Mouse (Mus musculus) small intestine, adult 2 months (tissue): Measurements from ENCODE around the gene Ush1g. TPM values are rescaled to one million over a fixed set of nuclear protein-coding genes. Genes with fewer than 3 reads are reported as not detected.
A peak's percentile ranks its signal among the peaks of the same experiment; 100 is the strongest.

Experiments
- H3K27ac ChIP-seq: fragments of 200-500 bp; 2 replicates; pipeline ENCODE4 v1.5.1; 2012; ENCODE audit warnings: low read depth, low read length, control low read depth, inconsistent platforms; ENCODE audit not compliant: insufficient read depth
- H3K27me3 ChIP-seq: fragments of 200-500 bp; 2 replicates; pipeline ENCODE4 v1.6.1; 2012; ENCODE audit warnings: mild to moderate bottlenecking, moderate library complexity, low read length, inconsistent platforms; ENCODE audit not compliant: control insufficient read depth, insufficient read depth
- H3K36me3 ChIP-seq: fragments of 200-500 bp; 2 replicates; pipeline ENCODE4 v1.6.1; 2012; ENCODE audit warnings: mild to moderate bottlenecking, low read length, control low read depth, inconsistent platforms; ENCODE audit not compliant: control insufficient read depth, insufficient read depth
- H3K4me1 ChIP-seq: fragments of 200-500 bp; 2 replicates; pipeline ENCODE4 v1.6.1; 2012; ENCODE audit warnings: low read length, inconsistent platforms, mixed read lengths; ENCODE audit not compliant: control insufficient read depth, insufficient read depth, insufficient read length
- H3K4me3 ChIP-seq: fragments of 200-500 bp; 2 replicates; pipeline ENCODE4 v1.5.1; 2012; ENCODE audit warnings: low read depth, mild to moderate bottlenecking, control low read depth, inconsistent platforms, low read length, moderate library complexity
- CTCF ChIP-seq: fragments of 200-500 bp; IDR thresholded peaks from 2 replicates; pipeline ENCODE4 v1.5.1; 2012; ENCODE audit warnings: low read depth, mild to moderate bottlenecking, control low read depth, inconsistent platforms, low read length, moderate library complexity, mixed read lengths; ENCODE audit not compliant: insufficient replicate concordance, insufficient read length; ENCODE audit errors: extremely low read depth
- POLR2A ChIP-seq: fragments of 200-500 bp; IDR thresholded peaks from 2 replicates; pipeline ENCODE4 v1.6.1; 2012; ENCODE audit warnings: low read depth, mild to moderate bottlenecking, control low read depth, inconsistent platforms, low read length, moderate library complexity
- WGBS: fragments of 180-500 bp; shearing (Covaris S2); methylation state at CpG from one replicate; pipeline ENCODE4 v1.1.7; 2018; 5-methylcytosine and 5-hydroxymethylcytosine counted together
- polyA plus RNA-seq: library from polyadenylated mRNA; depleted of rRNA; stranded (reverse); fragments of >200 nt; gene quantifications from 2 replicates; pipeline ENCODE4 v1.2.3, GENCODE M21; 2012

Gene Ush1g
- polyA plus RNA-seq, 1 experiment: 0.08 TPM

DNA sequence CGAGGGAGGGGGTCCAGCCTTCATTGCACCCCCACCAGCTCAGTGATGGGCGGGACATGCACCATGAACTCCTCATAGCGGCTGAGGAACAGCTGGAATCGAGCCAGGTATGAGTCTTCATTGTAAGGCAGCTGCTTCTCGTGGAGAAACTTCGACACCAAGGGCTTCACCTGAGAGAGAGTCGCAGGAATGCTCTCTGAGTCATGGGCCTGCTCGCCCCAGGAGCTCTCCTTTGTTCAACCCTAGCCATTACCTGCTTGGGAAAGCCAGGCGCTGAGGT lies 38.4 kb downstream of the Ush1g start:
- Histone ChIP-seq H3K36me3 (no peaks in the 10 kb centered on the region), H3K4me1 (0 out of 2 replicates have a peak, but pooled peaks cover 3% of the 10 kb centered on the region), H3K27ac (no peak overlapping the region), H3K4me3 (no peak overlapping the region), H3K27me3 (no peaks in the 10 kb centered on the region)
- 65% methylated on average over 9 of the region's 9 CpGs for WGBS
- TF ChIP-seq POLR2A (no peak), CTCF (no peak)

DNA sequence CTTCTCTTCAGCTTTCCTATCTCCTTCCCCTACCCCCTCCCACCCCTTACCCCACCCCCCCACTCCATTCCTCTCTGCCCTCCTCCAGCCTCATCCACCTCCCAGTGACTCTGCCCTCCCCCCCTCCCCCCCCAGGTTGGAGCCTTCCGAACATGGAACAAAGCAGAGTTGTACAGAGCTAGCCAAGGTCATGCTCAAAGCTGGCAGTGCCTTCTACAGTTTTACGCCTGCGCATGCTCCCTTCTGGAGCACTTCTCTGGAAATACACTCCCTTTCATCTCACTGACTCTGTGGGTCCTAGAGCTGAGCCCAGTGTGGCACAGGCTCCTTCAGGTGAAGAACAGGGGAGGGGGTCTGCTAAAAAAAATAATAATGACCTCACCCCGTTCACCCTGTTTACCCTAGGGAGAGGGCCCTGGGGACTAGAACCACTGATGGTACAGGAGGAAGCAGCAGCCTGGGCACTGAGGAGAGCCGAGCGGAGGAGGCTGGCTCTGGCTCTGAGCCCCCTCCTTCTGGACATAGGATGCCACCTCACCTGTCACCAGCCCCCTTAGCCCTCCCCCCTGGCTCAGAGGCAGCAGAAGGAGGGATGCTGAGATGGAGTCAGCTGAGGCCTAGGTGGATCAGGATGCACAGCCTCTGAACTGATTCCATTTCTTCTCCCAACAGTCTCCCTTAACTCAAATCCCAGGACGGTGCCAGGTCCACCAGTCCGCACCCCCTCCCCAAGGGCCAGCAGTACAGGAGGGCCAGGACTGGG lies 38.9 kb downstream of the Ush1g start:
- 0 out of 2 replicates have a peak, but pooled peaks cover 3% of the 10 kb centered on the region for H3K4me1 ChIP-seq
- no peaks in the 10 kb centered on the region for H3K27me3 ChIP-seq
- no peak overlapping the region for H3K27ac ChIP-seq
- WGBS: 81% methylated on average over 8 of the region's 8 CpGs
- H3K4me3 ChIP-seq: no peak overlapping the region
- no peaks in the 10 kb centered on the region for H3K36me3 ChIP-seq
- TF ChIP-seq CTCF (no peak), POLR2A (no peak)

DNA sequence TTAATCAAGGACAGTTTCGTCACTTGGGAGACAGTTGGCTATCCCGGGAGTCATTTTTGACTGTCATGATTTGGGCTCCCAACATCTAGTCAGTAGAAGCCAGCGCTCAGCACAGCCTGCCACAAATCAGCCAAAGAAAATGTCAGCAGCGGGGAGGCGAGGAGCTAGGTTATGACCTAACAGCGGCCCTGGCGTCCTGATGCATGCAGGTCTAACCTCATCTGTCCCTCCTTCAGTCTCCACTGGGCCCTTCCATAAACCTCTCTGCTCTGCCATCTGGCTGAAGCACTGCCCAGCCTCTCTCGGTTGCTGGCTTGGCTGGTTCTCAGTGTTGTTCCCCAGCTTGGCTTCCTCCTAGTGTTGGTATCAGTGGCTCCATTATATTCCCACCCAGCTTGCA lies 39.5 kb downstream of the Ush1g start:
- Histone ChIP-seq H3K4me3 (no peak overlapping the region), H3K36me3 (no peaks in the 10 kb centered on the region), H3K4me1 (0 out of 2 replicates have a peak, but pooled peaks cover 3% of the 10 kb centered on the region), H3K27ac (no peak overlapping the region), H3K27me3 (no peaks in the 10 kb centered on the region)
- no peak for TF ChIP-seq CTCF
- TF ChIP-seq POLR2A: no peak
- WGBS: 79% methylated on average over 8 of the region's 8 CpGs

DNA sequence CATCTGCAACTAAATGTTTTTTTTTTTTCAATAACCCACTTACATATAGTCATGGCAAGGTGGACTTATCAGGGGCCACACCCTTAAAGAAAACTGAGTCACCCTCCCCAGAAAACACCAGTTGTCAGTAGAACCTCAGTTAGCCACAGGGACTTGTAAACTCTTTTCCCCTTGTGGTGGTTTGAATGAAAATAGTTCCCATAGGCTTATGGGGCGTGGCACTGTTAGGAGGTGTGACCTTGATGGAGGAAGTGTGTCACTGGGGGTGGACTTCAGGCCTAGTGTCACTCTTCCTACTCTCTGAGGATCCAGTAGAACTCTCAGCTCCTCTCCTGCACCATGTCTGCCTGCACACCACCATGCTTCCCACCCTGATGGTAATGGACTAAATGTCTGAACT lies 42.1 kb downstream of the Ush1g start:
- peaks cover 7% of the 10 kb centered on the region; the same call in 1 of the 2 replicates for H3K4me1 ChIP-seq

DNA sequence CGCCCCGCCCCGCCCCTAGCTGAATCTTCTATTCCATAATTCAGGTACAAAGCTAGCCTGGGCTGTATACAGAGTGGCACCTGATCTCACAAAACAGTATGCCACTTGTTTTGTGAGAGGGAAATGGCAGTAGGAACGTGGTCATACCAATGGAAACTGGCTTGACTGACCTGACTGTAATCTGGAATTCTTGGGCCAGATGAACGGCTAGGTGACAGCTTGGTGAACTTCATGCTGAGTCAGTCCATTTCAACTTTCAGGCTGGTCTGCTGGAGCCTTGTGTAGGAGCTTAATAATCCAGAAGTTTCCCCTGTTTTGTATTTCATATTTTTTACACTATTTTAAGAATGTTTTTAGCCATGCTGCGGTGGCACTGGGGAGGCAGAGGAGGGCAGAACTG lies 43.7 kb downstream of the Ush1g start:
- Histone ChIP-seq H3K27me3 (no peaks in the 10 kb centered on the region), H3K4me1 (peaks cover 7% of the 10 kb centered on the region; the same call in 1 of the 2 replicates), H3K36me3 (no peaks in the 10 kb centered on the region), H3K4me3 (no peak overlapping the region), H3K27ac (no peak overlapping the region)
- WGBS: 59% methylated on average over 6 of the region's 6 CpGs
- no peak for TF ChIP-seq POLR2A
- no peak for TF ChIP-seq CTCF

More for the DNA sequence above, 42.1 kb downstream of the Ush1g start:
- no peak overlapping the region for H3K4me3 ChIP-seq
- H3K36me3 ChIP-seq: no peaks in the 10 kb centered on the region
- no peaks in the 10 kb centered on the region for H3K27me3 ChIP-seq
- H3K27ac ChIP-seq: no peak overlapping the region
- 77% methylated on average over 1 of the region's 1 CpGs for WGBS
- TF ChIP-seq POLR2A (no peak), CTCF (no peak)

DNA sequence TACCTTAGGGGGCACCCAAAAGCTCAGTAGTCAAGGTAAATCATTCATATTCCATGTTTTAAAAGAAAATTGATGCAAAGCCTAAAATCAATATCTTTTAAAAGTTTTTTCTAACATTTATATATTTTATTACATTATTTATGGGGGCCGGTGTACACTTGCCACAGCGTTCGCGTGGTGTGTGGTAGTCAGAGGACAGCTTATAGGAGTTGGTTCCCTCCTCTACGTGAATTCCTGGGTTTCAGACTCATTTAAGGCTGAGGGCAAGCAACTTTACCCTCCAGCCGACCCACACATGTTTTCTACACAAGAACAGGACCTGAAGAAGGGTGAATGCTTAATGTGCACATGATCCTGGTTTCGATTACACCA lies 44.3 kb downstream of the Ush1g start:
- Histone ChIP-seq H3K27ac (peak overlapping the region; percentile 97), H3K4me1 (peaks cover 7% of the 10 kb centered on the region; the same call in 1 of the 2 replicates), H3K36me3 (no peaks in the 10 kb centered on the region), H3K27me3 (no peaks in the 10 kb centered on the region), H3K4me3 (peak overlapping the region; percentile 85)
- TF ChIP-seq CTCF (no peak), POLR2A (no peak)
- 11% methylated on average over 7 of the region's 7 CpGs for WGBS

DNA sequence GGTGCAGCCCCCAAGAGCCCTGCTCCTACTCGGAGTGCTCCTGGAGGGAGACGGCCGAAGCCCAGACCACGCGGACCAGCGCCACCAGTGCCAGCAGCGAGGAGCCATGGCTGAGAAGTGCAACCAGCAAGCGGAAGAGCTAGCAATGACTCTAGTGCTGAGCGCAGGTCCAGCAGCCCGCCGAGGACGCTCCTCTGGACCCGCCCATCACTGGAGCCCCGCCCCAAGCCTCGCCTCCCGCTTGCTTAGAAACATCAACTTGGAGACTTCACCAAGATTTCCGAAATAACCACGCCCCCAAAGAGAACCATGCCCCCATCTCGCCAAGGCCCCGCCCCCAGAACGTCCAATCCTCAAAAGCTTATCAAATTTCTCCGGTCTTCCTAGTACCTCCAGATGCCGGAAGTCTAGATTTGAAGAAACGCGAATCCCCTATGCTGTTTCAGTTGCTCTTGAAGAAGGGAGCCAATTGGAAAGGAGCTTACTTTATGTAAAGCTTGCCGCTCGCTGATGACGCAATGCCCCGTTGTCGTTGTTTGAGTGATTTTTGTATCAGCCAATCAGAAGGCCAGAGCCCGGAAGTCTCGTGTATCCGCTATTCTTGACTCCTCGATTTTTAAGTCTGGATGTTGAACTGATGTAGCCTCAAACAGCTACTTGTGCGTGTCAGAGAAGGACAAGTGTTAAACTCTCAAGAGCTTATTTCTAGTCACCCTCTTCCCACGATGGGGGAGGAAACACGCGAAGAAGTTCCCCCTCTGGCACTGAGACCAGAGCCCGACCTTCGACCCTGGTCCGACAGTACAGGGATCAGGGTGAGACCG lies 44.8 kb downstream of the Ush1g start, which contains the start of gene Fdxr:
TSS of gene Fdxr (minus strand) at position 271 of the 824 bp plus-strand sequence.
- Histone ChIP-seq H3K4me1 (peaks cover 7% of the 10 kb centered on the region; the same call in 1 of the 2 replicates), H3K36me3 (no peaks in the 10 kb centered on the region), H3K27me3 (no peaks in the 10 kb centered on the region), H3K27ac (peak within 1 kb of the TSS; percentile 97), H3K4me3 (peak within 1 kb of the TSS; percentile 85)
- WGBS: under 1% methylated on average over 42 of the region's 42 CpGs
- TF ChIP-seq CTCF (no peak), POLR2A (peak; percentile 98)
